Mouse (Mus musculus) brain, embryonic 14.5 days (tissue): ENCODE measurements around the gene Eif3f.

Experiments used
- CTCF ChIP-seq: fragments of 200-500 bp; IDR thresholded peaks from 2 replicates; pipeline ENCODE4 v1.5.1; 2012; ENCODE audit warnings: inconsistent platforms, mild to moderate bottlenecking, moderate library complexity, borderline replicate concordance; ENCODE audit not compliant: insufficient read depth, insufficient read length; ENCODE audit errors: extremely low read depth
- POLR2A ChIP-seq: fragments of 200-500 bp; IDR thresholded peaks from 2 replicates; pipeline ENCODE4 v1.6.1; 2012; ENCODE audit warnings: mild to moderate bottlenecking, inconsistent platforms, borderline replicate concordance; ENCODE audit not compliant: poor library complexity, insufficient read depth, insufficient read length, severe bottlenecking; ENCODE audit errors: extremely low read depth

DNA sequence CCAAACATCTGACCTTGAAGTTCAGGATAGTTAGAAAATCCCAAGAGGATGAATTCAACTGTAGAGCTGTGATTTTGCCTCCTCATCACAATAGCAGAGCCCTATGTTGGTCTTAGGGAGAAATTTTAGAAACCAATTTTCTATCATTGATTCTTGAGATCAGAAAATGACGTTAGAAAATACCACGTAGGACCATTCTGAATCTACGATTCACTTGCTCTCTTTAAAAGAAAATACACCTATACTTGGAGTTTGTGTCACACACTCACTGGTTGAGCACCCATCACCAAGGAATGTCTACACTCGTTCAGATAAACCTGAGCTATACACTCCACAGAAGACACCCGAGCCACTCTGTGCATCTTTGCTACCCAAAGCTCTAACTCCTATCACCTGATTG, 39.9 kb upstream of the Eif3f start, which contains the start of gene Olfr519:
- TF ChIP-seq CTCF, result no peak
- no peak for TF ChIP-seq POLR2A
